Mouse (Mus musculus) liver, postnatal 0 days (tissue): Measurements from ENCODE around the gene Foxl1. TPM values are rescaled to one million over a fixed set of nuclear protein-coding genes. Genes with fewer than 3 reads are reported as not detected.

Source experiments
- ATAC-seq: fragments of 200-750 bp; cut with Nextera tagmentation; 2 replicates; pipeline ENCODE4 v1.8.0; 2017; ENCODE audit warnings: mild to moderate bottlenecking, moderate library complexity
- DNase-seq: peaks from one replicate; pipeline ENCODE4 v3.0.0-alpha.2; 2016
- H3K27ac ChIP-seq: fragments of 300-500 bp; sonication (generic); 2 replicates; pipeline ENCODE4 v1.5.1; 2014; ENCODE audit warnings: antibody characterized with exemption, moderate library complexity, mild to moderate bottlenecking, low read depth
- H3K27me3 ChIP-seq: fragments of 300-500 bp; sonication (generic); 2 replicates; pipeline ENCODE4 v1.6.1; 2014; ENCODE audit warnings: low read length, control low read depth, mixed read lengths; ENCODE audit not compliant: insufficient read depth
- H3K36me3 ChIP-seq: fragments of 300-500 bp; sonication (generic); replicated peaks from 2 replicates; pipeline ENCODE4 v1.6.1; 2014; ENCODE audit warnings: mild to moderate bottlenecking, control low read depth, low read length, moderate library complexity, mixed read lengths; ENCODE audit not compliant: insufficient read depth
- H3K4me1 ChIP-seq: fragments of 300-500 bp; sonication (generic); 2 replicates; pipeline ENCODE4 v1.6.1; 2014; ENCODE audit warnings: antibody characterized with exemption, mild to moderate bottlenecking, control low read depth; ENCODE audit not compliant: insufficient read depth
- H3K4me2 ChIP-seq: fragments of 300-500 bp; sonication (generic); 2 replicates; pipeline ENCODE4 v1.6.1; 2014; ENCODE audit warnings: low read depth, mild to moderate bottlenecking, low read length, moderate library complexity, mixed read lengths
- H3K4me3 ChIP-seq: fragments of 300-500 bp; sonication (generic); 2 replicates; pipeline ENCODE4 v1.5.1; 2014; ENCODE audit warnings: low read depth, low read length
- H3K9ac ChIP-seq: fragments of 300-500 bp; sonication (generic); replicated peaks from 2 replicates; pipeline ENCODE4 v1.6.1; 2014; ENCODE audit warnings: mild to moderate bottlenecking, moderate library complexity
- H3K9me3 ChIP-seq: fragments of 300-500 bp; sonication (generic); 2 replicates; pipeline ENCODE4 v1.6.1; 2016; ENCODE audit warnings: mild to moderate bottlenecking, control low read depth, low read length, mixed read lengths
- CTCF ChIP-seq: sonication (generic); IDR thresholded peaks from 2 replicates; pipeline ENCODE4 v1.5.1; 2016; ENCODE audit warnings: antibody characterized with exemption, low read depth
- EP300 ChIP-seq: IDR thresholded peaks from 2 replicates; pipeline ENCODE4 v1.6.1; 2016; ENCODE audit warnings: antibody characterized with exemption, low read depth, mild to moderate bottlenecking
- WGBS: fragments of 180-500 bp; shearing (Covaris S2); extraction: QIAGEN DNeasy Blood & Tissue Kit; methylation state at CpG from one replicate; pipeline ENCODE4 v1.1.7; 2014; ENCODE audit not compliant: insufficient replicate concordance; 5-methylcytosine and 5-hydroxymethylcytosine counted together
- polyA plus RNA-seq: library from polyadenylated mRNA; unstranded; fragments of >200 nt; fragmentation: Nextera tagmentation; extraction: Ambion mirVana; gene quantifications from 2 replicates; pipeline ENCODE4 v1.2.1, GENCODE M21; 2015

Foxl1 gene
- polyA plus RNA-seq, 1 experiment from 2014 or later = not detected

DNA sequence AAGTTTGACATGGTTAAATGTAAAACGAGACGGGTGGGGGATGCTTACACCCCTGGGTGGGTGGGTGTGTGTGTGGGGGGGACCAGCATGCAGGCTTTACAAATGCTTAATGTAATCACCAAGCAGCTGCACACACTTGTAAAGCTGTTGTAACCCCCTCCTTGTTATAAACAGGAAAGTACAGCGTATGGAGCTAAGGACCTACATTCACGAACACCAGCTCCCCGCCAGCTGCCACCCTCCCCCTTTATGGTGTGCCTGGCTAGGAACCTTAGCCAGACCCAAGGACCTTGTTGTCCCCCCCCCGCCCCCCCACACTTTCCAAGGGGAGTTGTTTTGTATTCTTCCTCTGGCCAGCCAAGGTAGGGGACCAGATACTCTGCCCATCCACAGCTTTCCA is 1.0 kb upstream of the Foxl1 start:
- no peak overlapping the region for H3K4me2 ChIP-seq

DNA sequence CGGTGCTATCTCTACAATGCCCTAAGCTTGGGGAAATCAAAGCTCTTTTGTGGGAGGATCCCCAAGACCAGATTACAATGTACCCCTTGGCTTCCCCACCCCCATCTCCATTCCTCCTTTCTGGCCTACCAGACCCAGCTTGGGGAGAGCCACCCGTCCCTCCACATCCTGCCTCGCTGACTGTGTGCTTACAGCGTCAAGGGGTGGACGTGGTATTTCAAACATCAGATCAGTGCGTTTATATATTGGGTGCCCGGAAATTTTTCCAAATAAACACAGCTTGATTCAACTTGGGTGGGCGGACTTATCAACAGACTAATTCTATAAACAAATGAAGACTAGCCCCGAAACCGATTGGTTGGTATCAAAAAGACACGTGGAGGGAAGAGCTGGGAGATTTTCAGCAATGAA is 444 bp upstream of the Foxl1 start:
- H3K4me1 ChIP-seq = peaks cover 8% of the 10 kb centered on the region; the same call in 1 of the 2 replicates
- TF ChIP-seq EP300 (no peak), CTCF (no peak)
- H3K4me2 ChIP-seq = no peak overlapping the region
- 4% methylated on average over 11 of the region's 11 CpGs for WGBS
- no peaks in the 10 kb centered on the region for H3K9me3 ChIP-seq
- H3K4me3 ChIP-seq = no peak overlapping the region
- H3K36me3 ChIP-seq = no peaks in the 10 kb centered on the region
- peaks cover 92% of the 10 kb centered on the region for H3K27me3 ChIP-seq
- no peak for ATAC-seq
- no peak for DNase-seq
- H3K9ac ChIP-seq = no peak overlapping the region
- no peak overlapping the region for H3K27ac ChIP-seq

More for the DNA sequence above, 1.0 kb upstream of the Foxl1 start:
- DNase-seq (no peak), ATAC-seq (no peak)
- H3K9me3 ChIP-seq = no peaks in the 10 kb centered on the region
- no peak overlapping the region for H3K9ac ChIP-seq
- TF ChIP-seq EP300 (no peak), CTCF (no peak)
- no peaks in the 10 kb centered on the region for H3K36me3 ChIP-seq
- H3K27me3 ChIP-seq = peaks cover 95% of the 10 kb centered on the region
- H3K4me1 ChIP-seq = peaks cover 8% of the 10 kb centered on the region; the same call in 1 of the 2 replicates
- no peak overlapping the region for H3K4me3 ChIP-seq
- 16% methylated on average over 6 of the region's 6 CpGs for WGBS
- H3K27ac ChIP-seq = no peak overlapping the region

DNA sequence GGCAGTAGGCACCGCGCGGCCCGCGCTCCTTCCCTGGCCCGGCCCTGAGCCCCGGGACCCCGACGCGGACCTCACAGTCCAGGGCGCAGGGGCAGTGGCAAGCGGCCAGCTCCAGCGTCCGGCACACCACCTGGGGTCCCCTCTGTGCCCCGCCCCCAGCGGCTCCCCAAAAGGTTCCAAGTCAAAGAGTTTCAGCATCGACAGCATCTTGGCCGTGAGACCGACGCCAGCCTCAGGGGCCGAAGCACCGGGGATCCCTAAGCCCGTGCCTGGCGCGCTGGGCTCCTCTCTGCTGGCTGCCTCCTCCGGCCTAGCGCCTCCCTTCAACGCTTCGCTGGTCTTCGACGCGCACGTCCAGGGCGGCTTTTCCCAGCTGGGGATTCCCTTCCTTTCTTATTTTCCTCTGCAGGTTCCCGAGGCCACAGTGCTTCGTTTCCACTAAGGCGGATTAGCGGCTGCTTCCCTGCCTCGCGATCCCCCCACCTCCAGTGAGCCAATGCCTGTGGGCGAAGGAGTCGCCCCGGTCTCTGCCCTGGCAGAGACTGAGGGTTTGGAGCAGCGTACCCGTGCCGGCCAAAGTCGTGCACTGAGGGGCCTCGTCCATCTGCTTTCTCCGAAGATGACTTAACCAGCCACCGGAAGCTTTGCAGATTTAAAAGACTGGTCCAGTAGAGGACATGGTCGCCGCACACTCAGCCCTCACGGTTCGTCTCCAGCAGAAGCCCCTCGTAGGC is 958 bp downstream of the Foxl1 start:
- TF ChIP-seq CTCF = no peak
- TF ChIP-seq EP300 = no peak
- no peak overlapping the region for H3K9ac ChIP-seq
- H3K4me2 ChIP-seq = peak overlapping the region; percentile 18; the same call in 1 of the 2 replicates
- no peak for ATAC-seq
- H3K27ac ChIP-seq = no peak overlapping the region
- WGBS = 4% methylated on average over 49 of the region's 55 CpGs
- peaks cover 8% of the 10 kb centered on the region; the same call in 1 of the 2 replicates for H3K4me1 ChIP-seq
- H3K9me3 ChIP-seq = no peaks in the 10 kb centered on the region
- no peaks in the 10 kb centered on the region for H3K36me3 ChIP-seq
- no peak for DNase-seq
- H3K4me3 ChIP-seq = no peak overlapping the region
- peaks cover 78% of the 10 kb centered on the region for H3K27me3 ChIP-seq

DNA sequence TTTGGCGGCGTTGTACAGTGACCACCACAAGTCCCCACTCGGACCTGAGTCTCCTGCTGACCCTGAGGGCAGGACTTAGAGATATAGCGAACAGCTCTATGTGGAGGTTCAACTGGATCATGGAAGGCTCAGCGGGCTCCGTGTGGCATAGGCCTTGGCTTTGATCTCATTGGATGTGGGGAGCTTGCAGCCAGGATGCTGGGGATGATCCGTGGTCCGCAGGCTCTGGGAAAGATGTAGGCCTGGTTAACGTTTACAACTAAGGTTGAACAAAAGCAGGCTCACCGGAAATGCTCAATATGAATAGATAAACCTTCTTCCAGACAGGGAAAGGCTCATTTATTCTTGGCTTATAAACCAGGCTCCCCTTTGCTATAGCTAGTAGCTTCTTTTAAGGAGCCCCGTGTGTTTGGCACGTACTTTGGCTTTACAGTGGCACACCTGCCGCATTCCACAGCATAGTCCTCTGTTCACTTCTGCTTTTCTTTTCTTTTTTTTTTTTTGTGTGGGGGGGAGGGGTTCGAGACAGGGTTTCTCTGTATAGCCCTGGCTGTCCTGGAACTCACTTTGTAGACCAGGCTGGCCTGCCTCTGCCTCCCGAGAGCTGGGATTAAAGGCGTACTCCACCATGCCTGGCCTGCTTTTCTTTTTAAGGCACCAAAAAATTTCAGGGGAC is 1.7 kb downstream of the Foxl1 start:
- H3K9me3 ChIP-seq = no peaks in the 10 kb centered on the region
- peaks cover 8% of the 10 kb centered on the region; the same call in 1 of the 2 replicates for H3K4me1 ChIP-seq
- ATAC-seq (no peak), DNase-seq (no peak)
- H3K27ac ChIP-seq = no peak overlapping the region
- H3K27me3 ChIP-seq = peaks cover 71% of the 10 kb centered on the region
- WGBS = 18% methylated on average over 16 of the region's 16 CpGs
- H3K9ac ChIP-seq = no peak overlapping the region
- H3K36me3 ChIP-seq = no peaks in the 10 kb centered on the region
- no peak for TF ChIP-seq CTCF
- no peak for TF ChIP-seq EP300
- no peak overlapping the region for H3K4me3 ChIP-seq
- H3K4me2 ChIP-seq = no peak overlapping the region

DNA sequence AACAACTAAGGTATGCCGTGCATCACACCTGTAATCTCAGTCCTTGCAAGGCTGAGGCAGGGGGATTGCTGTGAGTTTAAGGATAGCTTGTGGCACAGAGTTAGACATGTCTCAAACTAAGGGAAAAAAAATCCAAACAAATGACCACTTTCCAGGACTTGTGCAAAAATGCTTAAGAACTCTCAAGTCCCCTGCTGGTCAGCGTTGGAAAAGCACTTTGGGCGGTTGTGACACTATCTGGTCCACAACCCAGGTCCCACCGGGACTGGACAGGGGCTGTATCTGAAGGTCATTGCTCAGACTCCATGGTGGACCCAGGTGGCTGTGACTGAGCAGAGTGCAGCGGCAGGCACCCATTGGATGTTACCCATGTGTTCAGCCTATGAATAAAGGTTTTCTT is 2.8 kb downstream of the Foxl1 start:
- WGBS = 32% methylated on average over 5 of the region's 5 CpGs
- Histone ChIP-seq H3K9ac (no peak overlapping the region), H3K36me3 (no peaks in the 10 kb centered on the region), H3K27me3 (peaks cover 60% of the 10 kb centered on the region), H3K4me3 (no peak overlapping the region), H3K4me1 (peaks cover 8% of the 10 kb centered on the region; the same call in 1 of the 2 replicates), H3K4me2 (no peak overlapping the region), H3K9me3 (no peaks in the 10 kb centered on the region), H3K27ac (no peak overlapping the region)
- no peak for TF ChIP-seq EP300
- TF ChIP-seq CTCF = peak; percentile 56
- ATAC-seq (no peak), DNase-seq (no peak)

DNA sequence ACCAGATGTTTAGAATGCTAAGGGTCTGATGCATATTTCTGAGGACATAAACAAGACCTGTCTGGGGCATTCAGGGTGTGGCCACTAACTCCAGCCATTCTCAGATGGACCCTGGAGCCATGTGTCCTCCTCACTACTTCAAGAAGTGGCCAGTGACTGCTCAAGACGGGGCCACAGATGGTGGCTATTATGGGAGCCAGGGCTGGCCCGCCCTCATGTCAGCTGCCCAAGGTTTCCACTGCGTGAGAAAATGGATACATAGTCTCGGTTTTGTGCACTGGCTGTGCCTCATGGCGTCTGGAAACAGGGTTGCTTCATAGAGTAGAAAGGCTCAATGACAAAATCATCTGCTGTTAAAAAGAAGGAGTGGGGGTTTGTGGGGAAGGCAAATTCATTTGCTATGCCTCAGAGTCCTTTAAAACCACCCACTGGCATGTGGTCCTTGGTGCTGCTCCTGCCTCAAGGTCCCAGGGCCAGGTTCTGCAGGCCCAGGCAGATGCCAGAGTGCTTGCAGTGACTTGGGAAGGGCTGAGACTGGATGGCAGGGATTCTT is 5.3 kb downstream of the Foxl1 start:
- WGBS = 71% methylated on average over 5 of the region's 5 CpGs
- H3K4me2 ChIP-seq = no peak overlapping the region
- H3K9ac ChIP-seq = no peak overlapping the region
- H3K36me3 ChIP-seq = no peaks in the 10 kb centered on the region
- ATAC-seq = no peak
- no peak for DNase-seq
- H3K9me3 ChIP-seq = no peaks in the 10 kb centered on the region
- peaks cover 5% of the 10 kb centered on the region; the same call in 1 of the 2 replicates for H3K4me1 ChIP-seq
- TF ChIP-seq CTCF = no peak
- no peak for TF ChIP-seq EP300
- no peak overlapping the region for H3K27ac ChIP-seq
- peaks cover 35% of the 10 kb centered on the region for H3K27me3 ChIP-seq
- no peak overlapping the region for H3K4me3 ChIP-seq
